Mouse (Mus musculus) heart, adult 11 months (tissue): Measurements from ENCODE around the gene Slc30a2.
A peak's percentile ranks its signal among the peaks of the same experiment; 100 is the strongest.
"Not testable (repeated sequence)": the region's sequence is repeated elsewhere in the genome, so short reads cannot be mapped to it uniquely, and the experiment has no call there.

Experiments used
- DNase-seq: peaks from one replicate; pipeline ENCODE4 v3.0.0; 2022

Slc30a2 gene

DNA sequence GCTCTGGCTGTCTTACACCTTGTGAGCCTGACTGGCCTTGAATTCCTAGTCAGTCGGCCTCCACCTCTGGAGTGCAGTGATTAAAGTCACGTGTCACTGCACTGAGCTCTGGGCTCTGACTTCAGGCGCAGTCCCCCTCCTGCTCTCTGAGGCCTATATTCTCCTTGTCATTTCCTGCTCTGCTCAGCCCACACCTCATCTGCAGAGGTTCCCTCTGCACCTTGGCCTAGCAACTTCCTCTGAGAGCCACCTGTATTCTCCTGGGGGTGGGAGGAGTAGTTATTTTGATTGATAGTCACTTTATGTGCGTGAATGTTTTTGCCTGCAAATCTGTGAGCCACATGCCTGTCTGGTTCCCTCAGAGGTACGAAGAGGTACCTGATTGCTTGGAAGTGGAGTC is 18.2 kb downstream of the Slc30a2 start:
- no peak for DNase-seq

DNA sequence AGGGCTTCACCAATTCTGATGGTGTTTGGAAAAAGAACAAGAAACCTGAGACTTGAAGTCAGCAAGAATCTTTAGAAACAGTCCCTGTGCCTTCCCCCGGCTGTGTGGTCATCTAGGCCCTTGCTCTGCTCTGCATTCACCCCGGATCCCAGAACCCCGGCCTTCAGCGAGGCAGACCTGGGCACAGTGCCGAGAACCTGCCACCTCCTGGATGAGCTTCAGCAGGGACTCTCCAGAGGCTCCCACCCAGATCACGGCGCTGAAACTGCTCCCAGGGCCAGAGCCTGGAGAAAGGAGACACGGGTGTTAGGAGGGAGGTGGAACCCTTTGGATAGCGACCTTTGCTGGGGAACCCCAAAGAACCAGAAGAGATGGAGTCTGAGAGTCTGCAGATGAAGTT is 19.1 kb downstream of the Slc30a2 start:
- peak; percentile 94 for DNase-seq

DNA sequence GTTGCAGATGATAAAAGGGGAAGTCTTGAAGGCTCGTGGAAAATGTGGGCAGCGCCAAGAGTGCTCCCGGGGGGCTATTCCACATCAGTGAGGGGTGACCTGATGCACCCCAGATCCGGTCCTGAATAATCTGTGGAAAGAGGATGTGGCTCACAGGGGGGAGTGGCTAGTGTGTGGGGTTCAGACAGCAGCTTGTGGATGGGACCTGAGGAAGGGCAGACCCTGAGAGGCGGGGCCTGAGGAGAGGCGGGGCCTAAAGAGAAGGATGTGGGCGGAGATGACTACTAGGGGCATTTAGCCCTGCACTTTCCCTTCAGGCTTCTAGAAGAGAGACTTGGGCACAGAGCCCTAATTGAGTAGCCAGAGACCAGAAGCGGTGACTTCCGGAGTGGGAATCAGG is 19.6 kb downstream of the Slc30a2 start:
- DNase-seq, result peak; percentile 98

DNA sequence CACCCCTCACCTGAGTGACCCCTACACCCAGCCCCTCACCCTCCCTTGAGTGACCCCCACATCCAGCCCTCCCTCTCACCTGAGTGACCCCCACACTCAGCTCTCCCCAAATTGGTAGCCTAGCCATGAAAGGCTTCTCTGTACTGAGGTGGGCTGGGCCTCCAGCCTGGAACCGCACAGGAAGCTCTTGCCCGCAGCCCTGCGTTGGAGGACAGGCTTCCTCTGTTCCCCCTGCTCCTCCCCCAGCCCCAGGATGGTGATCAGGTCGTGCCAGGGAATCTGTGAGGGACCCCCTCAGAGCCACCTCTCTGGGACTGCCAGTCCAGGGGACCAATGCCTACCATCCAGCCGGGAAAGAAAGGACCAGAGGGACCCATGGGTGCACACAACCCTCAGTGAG is 22.3 kb downstream of the Slc30a2 start:
- no peak for DNase-seq

DNA sequence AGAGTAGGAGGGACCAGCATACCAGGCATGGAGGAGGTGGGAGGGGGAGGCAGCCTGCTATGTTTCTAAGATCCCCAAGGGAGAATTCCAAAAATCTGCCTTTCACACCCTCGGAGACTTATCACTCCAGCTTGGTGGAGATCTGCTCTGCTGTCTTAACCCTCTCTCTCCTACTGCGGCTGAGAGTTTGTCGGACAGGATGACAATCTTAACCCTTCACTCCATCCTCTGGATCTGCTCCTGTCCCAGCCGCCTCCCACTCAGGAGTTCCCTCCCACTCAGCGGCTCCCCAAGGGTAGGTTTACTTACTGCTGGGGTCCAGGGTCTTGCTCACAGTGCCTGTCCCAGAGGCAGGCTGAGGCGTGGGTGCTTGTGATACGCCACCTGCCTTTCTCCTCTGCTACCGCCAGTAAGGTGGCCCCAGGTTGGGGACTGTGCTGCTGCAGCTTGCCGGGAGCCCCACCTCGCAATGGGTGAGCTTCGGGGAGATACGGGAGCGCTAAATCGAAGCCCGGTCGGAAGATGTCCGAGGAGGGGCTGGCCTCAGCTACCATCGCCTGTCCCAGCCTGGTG is 27.8 kb downstream of the Slc30a2 start:
- DNase-seq, result no peak

DNA sequence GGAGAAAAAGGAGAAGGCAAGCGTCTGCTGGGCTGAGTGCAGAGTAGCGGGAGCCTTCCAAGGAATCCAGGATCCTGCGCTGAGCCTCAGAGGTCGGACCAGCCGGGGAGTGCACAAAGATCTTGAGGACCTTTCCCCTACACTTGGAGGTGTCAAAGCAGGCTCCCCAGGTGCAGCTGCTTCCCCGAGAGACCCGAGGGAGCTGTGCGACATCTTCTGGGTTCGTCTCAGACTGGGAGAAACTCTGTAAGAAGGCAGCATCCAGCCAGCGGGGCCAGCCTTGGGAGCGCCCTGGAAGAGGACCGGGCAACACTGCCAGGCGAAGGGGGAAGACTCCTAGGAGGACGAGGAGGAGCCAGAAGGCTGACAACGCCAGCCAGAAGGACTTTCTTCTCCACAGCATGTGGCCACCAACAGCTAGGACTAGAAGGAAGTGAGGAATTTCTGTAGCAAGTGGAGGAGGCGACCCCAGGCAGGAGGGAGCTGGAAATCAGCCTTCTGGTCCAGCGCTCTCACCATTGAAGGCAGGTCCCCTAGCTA is 28.4 kb downstream of the Slc30a2 start:
- DNase-seq, result no peak

DNA sequence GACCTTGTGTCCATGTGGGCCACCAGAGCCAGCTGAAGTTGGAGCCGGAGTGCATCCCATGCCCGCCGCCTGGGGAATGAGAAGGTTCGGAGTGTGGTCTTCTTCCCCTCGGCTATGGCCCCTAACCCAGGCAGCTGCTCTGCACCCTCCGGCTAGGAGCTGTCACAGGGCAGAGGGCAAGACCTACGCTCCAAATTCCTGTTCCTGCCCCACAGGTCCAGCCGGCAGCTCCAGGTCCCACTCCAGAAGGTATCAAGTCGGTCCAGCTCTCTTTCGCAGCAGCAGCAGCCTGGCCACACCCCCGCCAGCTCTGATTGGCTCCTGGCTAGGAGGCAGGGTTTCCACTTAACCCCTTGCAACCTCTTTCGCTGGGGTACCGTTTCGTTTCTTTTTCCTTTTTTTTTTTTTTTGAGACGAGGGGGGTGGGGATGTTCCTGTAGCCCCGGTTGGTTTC is 29.3 kb downstream of the Slc30a2 start:
- DNase-seq, result peak; percentile 99

DNA sequence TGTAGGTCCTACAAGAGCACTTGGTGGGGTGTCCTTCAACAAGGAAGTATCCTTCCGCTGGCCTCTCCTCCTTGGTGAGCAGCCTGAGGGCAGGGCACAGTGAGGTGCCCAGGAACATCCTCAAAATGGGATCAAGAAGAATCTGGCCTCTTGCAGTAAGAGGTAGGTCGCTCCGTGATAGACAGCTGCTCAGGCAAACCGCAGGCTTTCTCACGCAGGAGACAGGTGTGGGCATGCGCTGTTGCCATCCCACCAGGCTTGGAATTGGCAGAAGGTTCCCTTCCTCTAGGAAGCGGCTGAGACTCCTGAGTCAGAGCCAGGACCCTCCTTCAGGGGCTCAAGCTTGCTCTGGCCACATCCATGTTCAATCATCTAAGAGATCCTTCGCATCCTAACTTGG is 30.3 kb downstream of the Slc30a2 start:
- no peak for DNase-seq

DNA sequence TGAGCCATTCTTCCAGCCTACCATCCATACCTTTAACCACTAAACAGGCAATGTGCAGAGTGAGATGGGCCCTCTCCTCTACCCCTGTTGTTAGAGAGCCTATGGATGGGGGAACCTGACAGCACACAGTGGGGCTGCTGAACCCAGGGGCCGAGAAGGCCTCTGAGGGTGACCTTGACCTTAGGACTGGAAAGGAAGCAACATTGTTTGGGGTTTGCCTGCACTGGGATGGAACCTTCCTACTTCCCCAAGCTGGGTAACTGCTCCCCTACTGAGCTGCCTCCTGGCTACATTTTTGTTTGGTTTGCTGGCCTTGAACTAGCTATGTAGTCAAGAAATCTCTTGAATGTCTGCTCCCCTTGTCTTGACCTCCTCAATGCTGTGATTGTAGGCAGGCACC is 31.3 kb downstream of the Slc30a2 start:
- no peak for DNase-seq

DNA sequence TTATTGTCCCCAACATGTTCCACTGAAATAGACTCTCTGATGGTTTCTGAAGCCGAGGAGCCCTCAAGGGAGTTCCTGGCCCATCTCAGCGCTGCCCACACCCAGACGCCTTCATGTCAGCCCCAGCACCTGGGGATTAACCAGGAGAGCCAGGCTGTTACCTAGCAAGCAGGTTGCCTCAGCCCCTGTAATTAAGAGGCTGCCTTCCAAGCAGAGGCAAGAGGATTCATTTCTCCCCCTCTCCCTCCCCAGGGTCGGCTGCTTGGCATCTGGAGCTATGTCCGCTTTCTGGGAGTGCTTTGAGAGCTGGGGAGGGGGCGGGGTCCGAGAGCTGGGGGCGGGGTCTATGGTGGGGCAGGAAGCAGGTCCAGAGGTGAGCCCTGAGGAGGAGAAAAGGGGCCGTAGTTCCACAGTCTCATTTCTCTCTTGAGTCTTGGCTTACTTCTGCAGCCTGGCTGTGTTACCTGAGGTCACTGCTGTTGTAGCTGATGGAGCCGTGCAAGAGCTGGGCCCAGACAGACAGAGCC is 35.2 kb downstream of the Slc30a2 start:
- DNase-seq, result no peak

DNA sequence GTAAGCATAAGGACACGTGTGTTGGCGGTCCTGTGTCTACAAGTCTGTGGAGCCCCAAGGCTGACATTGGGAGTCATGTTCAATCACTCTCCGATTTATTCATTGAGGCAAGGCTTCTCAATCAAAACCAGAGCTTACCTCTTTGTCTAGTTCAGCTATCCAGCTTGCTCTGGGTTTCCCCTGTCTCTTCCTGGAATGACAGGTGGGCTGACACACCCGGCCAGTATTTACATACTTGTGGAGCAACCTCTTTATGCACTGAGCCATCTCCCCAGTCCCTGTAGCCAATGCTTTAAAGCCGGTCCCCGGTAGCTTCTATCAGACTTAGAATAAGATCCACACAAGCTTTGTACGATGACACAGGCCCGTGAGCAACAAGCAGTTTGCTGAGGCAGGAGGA is 36.5 kb downstream of the Slc30a2 start:
- DNase-seq, result no peak

DNA sequence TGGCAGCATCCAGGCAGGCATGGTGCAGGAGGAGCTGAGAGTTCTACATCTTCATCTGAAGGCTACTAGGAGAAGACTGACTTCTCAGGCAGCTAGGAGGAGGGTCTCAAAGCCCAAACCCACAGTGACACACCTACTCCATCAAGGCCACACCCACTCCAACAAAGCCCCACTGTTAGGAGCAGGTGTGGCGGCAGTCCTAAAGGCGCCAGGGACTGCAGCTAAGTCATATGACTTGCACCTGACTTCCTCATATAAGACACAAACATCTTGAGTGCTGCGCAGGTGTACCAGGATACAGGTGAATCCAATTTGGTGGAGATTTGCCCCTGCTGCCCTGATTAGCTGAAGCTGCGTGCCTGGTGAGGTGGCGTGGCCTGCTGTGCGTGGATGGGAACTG is 40.8 kb downstream of the Slc30a2 start, which contains the start of gene Extl1:
Gene Extl1, minus strand, starts transcription at position 101 of the 400 bp plus-strand sequence.
- not testable (repeated sequence) for DNase-seq

DNA sequence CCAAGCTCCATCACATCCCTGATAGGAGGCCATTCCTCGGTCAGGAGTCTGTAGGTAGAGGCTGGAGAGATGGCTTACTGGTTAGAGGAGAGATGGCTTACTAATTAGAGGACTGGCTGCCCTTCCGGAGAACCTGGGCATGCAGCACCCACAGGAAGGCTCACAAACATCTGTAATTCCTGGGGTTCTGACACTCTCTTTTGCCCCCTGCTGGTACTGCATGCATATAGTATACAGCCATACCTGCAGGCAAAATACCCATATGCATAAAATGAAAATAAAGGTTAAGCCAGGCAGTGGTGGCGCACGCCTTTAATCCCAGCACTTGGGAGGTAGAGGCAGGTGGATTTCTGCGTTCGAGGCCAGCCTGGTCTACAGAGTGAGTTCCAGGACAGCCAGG is 44.3 kb downstream of the Slc30a2 start:
- DNase-seq, result no peak

DNA sequence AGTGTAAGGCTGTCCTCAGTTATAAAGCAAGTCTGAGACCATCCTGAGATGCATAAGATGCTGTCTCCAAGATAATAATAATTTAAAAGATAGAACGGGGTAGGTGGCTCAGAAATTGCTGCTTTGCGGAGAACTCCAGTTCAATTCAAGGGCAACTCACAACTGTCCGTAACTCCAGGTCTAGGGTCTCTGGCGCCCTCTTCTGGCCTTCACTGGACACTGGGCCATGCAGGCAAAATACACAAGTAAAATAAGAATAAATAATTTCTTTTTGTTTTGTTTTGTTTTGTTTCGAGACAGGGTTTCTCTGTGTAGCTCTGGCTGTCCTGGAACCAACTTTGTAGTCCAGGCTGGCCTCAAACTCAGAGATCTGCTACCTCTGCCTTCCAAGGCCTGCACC is 45.4 kb downstream of the Slc30a2 start:
- no peak for DNase-seq

DNA sequence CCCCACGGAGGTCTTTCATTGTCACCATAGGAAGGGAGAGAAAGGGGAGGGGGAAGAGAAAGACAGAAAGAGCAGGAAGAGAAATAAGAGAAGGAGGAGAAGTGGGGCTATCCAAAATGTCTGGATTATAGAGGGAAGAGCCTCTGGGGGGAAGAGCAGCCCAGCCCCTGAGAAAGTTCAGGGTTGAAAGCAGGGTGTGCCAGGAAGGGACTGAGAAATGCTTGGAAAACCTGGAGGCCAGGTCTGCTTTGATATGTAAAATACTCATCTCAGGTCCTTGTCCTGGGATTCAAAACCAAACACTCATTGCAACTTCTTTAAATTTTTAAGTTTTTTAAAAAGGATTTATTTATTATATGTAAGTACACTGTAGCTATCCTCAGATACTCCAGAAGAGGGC is 48.7 kb downstream of the Slc30a2 start:
- DNase-seq, result no peak

DNA sequence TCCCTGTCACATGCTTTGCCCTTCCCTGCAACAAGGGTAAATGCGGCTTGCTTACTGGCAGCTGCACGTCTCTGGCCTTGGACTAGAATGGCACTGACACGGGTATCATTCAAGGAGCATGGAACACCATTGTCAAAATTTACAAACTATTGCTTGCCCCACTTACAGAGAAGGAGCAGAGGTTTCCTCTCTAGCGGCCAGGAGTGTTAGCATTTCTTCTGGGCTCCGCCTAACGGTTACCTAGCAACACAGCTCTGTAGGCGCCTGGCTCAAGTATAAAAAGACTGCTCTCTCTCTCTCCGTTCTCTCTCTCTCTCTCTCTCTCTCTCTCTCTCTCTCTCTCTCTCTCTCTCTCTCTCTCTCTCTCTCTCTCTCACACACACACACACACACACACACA is 49.6 kb downstream of the Slc30a2 start:
- no peak for DNase-seq

DNA sequence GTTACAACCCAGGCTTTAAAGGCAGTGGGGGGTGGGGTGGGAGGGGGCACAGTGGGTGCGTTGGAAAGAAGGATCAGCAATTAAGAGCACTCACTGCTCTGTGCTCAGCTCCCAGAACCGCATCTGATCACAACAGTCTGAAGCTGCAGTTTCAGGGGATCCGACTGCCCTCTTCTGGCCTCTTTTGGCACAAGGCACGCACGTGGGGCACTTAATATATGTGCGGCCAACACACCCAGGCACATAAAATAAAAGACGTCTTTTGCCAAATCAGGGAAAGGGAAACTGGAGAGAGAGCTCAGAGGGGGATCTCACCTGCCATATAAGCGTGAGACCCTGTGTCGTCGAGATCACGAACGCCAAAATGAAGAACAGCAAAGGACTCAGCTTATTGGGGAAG is 50.0 kb downstream of the Slc30a2 start:
- no peak for DNase-seq

DNA sequence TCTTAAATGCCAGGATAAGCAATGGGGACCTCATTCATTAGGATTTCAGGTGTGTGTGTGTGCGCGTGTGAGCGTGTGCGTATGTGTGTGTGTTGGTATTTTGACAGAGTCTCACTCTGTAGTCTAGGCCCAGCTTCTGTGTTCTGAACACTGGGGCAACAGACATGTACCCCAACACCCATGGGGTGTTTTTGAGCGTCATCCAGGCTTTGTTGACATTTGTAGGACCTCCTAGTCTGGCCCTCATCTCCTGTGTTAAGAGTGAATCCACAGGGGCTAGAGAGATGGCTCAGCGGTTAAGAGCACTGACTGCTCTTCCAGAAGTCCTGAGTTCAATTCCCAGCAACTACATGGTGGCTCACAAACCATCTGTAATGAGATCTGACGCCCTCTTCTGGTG is 52.2 kb downstream of the Slc30a2 start:
- DNase-seq, result no peak

DNA sequence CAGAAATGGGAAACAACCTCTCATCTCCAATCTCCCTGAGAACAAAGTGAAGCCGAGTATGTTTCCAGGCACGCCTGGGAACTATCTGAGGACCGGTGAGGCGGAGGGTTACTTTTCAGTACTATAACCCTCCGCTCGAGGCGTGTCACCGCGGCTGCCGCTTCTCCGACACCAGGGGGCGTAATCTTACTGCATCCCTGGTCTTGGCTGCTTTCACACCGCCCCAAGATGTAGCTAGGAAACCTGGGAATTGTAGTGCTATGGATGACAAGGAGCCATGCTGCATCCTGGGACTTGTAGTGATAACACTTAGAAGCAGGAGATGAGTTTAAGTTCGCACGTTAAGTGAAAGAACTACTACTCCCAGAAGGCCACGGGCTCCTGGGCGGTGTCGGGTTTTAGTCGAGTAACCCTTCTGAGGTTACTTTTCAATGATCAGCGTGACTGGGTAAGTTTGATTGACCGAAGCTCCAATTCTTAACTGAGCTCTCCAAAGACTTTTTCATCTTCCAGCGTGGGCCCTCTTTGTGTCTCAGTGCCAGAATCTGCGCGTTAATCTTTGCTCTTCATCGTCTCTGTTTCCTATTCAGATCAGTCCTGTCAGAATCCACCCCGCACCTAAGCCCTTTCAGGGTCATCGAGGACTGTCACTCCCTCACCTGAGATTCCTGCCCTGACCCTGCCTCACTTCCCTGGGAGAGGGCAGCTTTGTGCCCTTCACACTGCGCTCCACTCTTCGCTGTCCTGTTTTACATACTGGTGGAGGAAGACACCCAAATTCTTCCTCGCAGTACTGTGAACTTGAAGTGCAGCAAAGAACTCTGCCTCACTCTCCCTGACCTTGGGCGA is 53.2 kb downstream of the Slc30a2 start, which contains the start of gene Pafah2:
Gene Pafah2, plus strand, starts transcription at position 344 of the 849 bp plus-strand sequence.
- DNase-seq, result peak; percentile 100

DNA sequence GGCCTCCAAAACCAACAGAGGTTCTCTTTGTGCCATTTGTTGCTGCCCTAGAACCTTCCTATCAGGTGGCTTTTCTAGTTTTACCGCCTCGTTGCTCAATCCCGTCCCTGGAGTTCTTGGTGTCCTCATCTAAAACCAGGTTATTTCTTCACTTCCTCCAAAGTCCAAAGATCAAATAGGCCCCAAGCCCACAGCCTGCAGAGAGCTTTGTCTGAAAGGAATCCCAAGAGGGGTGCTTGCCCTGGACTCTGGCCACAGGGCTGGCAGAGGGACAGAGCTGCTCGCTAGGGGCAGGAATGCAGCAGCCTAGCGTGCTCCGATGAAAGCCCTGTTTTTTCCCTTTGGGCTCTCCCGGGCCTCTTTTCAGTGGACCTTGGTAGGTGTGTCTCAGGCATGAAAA is 54.1 kb downstream of the Slc30a2 start:
- DNase-seq, result peak; percentile 97

DNA sequence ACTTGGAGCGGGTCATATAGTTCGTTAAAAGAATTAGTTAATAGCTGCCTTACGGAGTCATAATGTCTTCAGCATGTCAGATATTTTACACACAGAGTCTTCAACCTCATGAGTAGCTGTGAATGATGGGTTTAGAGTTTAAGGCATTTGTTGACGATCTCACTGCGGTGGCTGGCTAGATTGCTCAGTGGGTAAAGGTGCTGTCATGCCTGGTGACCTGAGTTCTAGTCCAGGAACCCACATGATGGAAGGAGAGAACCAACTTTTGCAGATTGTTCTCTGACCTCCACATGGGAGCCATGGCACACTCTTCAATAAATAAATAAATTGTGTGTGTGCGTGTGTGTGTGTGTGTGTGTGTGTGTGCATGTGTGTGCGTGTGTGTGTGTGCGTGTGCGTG is 54.8 kb downstream of the Slc30a2 start:
- DNase-seq, result no peak

DNA sequence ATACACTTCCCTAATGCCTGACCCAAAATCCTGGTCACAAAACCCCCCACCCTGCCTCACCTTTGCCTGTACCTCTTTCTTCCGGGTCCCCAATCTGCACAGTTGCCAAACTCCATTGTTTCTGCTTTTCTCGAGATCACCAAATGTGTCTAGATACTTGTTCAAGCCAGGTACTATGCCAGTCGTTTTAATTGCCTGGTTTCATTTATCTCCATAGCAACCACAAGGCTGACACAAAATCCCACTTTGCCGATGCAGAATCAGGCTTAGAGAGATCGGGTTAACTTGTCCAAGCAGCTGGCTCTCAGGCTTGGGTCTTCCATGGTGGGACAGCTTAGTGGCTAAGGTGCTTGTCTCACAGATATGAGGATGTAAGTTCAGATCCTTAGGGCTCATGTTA is 57.2 kb downstream of the Slc30a2 start:
- no peak for DNase-seq

DNA sequence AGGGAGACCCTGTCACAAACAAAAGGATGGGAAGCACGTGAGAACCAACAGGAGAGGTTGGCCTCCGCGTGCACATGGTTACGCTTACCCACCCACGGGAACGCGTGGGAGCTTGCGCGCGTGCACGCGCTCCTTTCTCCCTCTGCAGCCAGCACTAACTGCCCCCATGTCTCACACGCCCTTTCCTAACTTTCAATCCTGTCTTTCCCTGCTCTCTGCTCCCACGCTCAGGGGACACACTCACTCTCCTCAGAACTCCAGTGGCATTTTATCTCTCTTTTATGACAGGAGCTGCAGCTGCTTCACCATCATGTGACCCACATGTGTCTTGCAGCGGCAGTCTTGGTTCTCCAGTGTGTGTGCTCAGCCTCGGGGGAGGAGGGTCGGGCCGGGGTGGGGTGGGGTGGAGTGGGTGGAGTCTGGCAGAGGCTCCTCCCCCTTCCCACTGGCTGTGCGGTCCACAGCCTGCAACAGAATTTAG is 58.2 kb downstream of the Slc30a2 start:
- peak; percentile 97 for DNase-seq
